Mouse (Mus musculus): ENCODE data around the gene Paqr7. TPM values are rescaled to one million over a fixed set of nuclear protein-coding genes. Genes with fewer than 3 reads are reported as not detected.
A peak's percentile ranks its signal among the peaks of the same experiment; 100 is the strongest.

Gene Paqr7
- total and polyA plus RNA-seq, 3 experiments: 0.19 to 2.4 TPM; not detected in 1

- peaks cover 9 to 14% of the 10 kb centered on the region in 2 experiments for H3K4me1 ChIP-seq (ENCODE audit: control insufficient read depth in 1 of 2, insufficient read depth in 2 of 2, low read length in 2 of 2)
- H3K9ac ChIP-seq (ENCODE audit: control insufficient read depth, low read depth, low read length, poor library complexity, severe bottlenecking): peak overlapping the region; percentile 94
- 0 out of 2 replicates have a peak, but pooled peaks have one; percentile 15 for TF ChIP-seq NRF1 (IDR thresholded peaks at IDR 0.05; ENCODE audit: insufficient read depth, low read depth, low read length, poor library complexity, severe bottlenecking)
- no peak for TF ChIP-seq MYC (IDR thresholded peaks at IDR 0.05; ENCODE audit: low read depth, low read length)
- TF ChIP-seq TCF12 (IDR thresholded peaks at IDR 0.05; ENCODE audit: low read depth, low read length): peak; percentile 26; the same call in 1 of the 2 replicates
- TF ChIP-seq MAZ (IDR thresholded peaks at IDR 0.05; ENCODE audit: low read depth, low read length): peak; percentile 35; the same call in 1 of the 2 replicates
- TF ChIP-seq GATA1 (IDR thresholded peaks at IDR 0.05; ENCODE audit: low read depth, low read length): 0 out of 2 replicates have a peak, but pooled peaks have one; percentile 19
- 0 out of 2 replicates have a peak, but pooled peaks have one; percentile 4 for TF ChIP-seq USF1 (IDR thresholded peaks at IDR 0.05; ENCODE audit: low read depth, low read length)
- peak; percentile 30; the same call in 1 of the 2 replicates for TF ChIP-seq HCFC1 (IDR thresholded peaks at IDR 0.05; ENCODE audit: low read depth, low read length)
- TF ChIP-seq MAX (IDR thresholded peaks at IDR 0.05; ENCODE audit: low read length): peak; percentile 69
- no peak for TF ChIP-seq EP300 (IDR thresholded peaks at IDR 0.05; ENCODE audit: low read depth in 1 of 2, low read length in 2 of 2)
- TF ChIP-seq MXI1 (IDR thresholded peaks at IDR 0.05; ENCODE audit: low read depth, low read length): peak; percentile 80
- peak; percentile 66 for TF ChIP-seq SIN3A (IDR thresholded peaks at IDR 0.05; ENCODE audit: low read length)
- H3K79me2 ChIP-seq (ENCODE audit: control insufficient read depth, insufficient read depth, low read length, poor library complexity): peaks cover 12% of the 10 kb centered on the region
- peak overlapping the region; percentile 88 to 93 for H3K4me3 ChIP-seq (ENCODE audit: control insufficient read depth in 1 of 2, insufficient read depth in 1 of 2, low read depth in 2 of 2, low read length in 2 of 2)
- no peaks in the 10 kb centered on the region for H3K9me3 ChIP-seq (replicated peaks; ENCODE audit: insufficient read depth, low read length)
- no peaks in the 10 kb centered on the region for H3K27me3 ChIP-seq (ENCODE audit: control insufficient read depth in 1 of 2, insufficient read depth in 2 of 2, low read length in 2 of 2)
- peak; percentile 84 for DNase-seq (ENCODE audit: low read depth, low spot score)
- peaks cover 0 to 7% of the 10 kb centered on the region in 2 experiments; a peak in 2 of 4 replicates for H3K36me3 ChIP-seq (ENCODE audit: control insufficient read depth in 1 of 2, insufficient read depth in 2 of 2, low read length in 2 of 2)
- peak overlapping the region; percentile 67 for H3K27ac ChIP-seq (ENCODE audit: control insufficient read depth, low read depth, low read length)
These were observed 37.8 kb downstream of the Paqr7 start for GRCm38 (mm10) chr4:134534124-134534886.

DNA sequence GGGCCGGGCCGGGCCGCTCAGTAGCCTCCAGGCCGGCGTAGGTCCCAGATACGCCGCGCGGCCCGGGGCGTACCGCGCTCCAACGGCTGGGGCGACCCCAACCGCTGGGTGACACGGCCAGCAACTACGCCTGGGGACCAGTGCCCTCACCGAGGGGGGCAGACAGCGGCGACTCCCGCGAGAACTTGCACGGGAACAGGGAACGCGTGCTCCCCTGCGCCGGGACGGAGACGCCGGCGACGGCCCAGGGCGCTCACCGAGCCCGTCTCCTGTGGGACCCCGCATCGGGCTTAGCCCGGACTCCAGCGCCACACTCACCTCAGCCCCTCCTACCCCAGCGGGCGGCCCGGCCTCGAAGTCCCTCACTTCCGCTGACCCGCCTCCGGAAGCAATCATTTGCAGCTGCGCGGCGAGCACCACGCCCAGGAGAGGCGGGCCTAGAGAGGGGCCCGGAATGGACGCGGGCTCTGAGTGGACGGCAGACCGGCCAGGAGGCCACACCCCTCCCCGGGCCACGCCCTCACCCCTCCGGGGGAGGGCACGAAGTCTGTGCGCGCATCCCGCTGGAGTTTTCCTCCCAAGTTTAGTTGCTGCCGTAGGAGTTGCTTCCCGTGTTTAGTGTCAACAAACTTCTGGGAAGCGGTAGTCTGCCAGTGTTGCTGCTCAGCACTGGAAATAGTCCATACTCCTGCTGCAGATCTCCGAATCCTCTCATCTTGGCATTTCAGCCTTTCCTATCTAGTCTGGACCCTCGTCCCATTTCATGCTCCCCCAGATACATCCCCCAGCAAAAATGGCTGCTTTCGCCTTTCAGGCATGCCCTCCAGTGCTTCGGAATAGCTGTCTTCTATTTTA is 38.7 kb downstream of the Paqr7 start, which contains the start of gene Mtfr1l:
Gene Mtfr1l (minus strand): TSS at position 456 of the 855 bp plus-strand sequence.
- H3K4me1 ChIP-seq (ENCODE audit: control insufficient read depth in 1 of 2, insufficient read depth in 2 of 2, low read length in 2 of 2): peaks cover 9 to 14% of the 10 kb centered on the region in 2 experiments
- H3K27ac ChIP-seq (ENCODE audit: control insufficient read depth, low read depth, low read length): peak within 1 kb of the TSS; percentile 67
- 0 out of 2 replicates have a peak, but pooled peaks have one; percentile 65 for TF ChIP-seq ZMIZ1 (IDR thresholded peaks at IDR 0.05; ENCODE audit: low read depth, low read length)
- TF ChIP-seq USF2 (IDR thresholded peaks at IDR 0.05; ENCODE audit: borderline replicate concordance in 1 of 2, insufficient read depth in 1 of 2, low read depth in 1 of 2, low read length in 2 of 2): no peak
- peak; percentile 85 for TF ChIP-seq ELF1 (IDR thresholded peaks at IDR 0.05; ENCODE audit: low read depth, low read length)
- no peak for TF ChIP-seq ZNF384 (IDR thresholded peaks at IDR 0.05; ENCODE audit: low read depth, low read length)
- TF ChIP-seq TCF12 (IDR thresholded peaks at IDR 0.05; ENCODE audit: low read depth, low read length): peak; percentile 25; the same call in 1 of the 2 replicates
- TF ChIP-seq POLR2AphosphoS5 (IDR thresholded peaks at IDR 0.05; ENCODE audit: borderline replicate concordance, low read depth, low read length): no peak
- no peak for TF ChIP-seq TAL1 (IDR thresholded peaks at IDR 0.05; ENCODE audit: low read length)
- no peak for TF ChIP-seq SMC3 (IDR thresholded peaks at IDR 0.05; ENCODE audit: low read depth, low read length)
- no peak for TF ChIP-seq BHLHE40 (IDR thresholded peaks at IDR 0.05; ENCODE audit: borderline replicate concordance, low read depth, low read length)
- no peak for TF ChIP-seq EP300 (IDR thresholded peaks at IDR 0.05; ENCODE audit: low read depth in 1 of 2, low read length in 2 of 2)
- no peak for TF ChIP-seq TBP (IDR thresholded peaks at IDR 0.05; ENCODE audit: low read depth, low read length)
- no peak for TF ChIP-seq GABPA (IDR thresholded peaks at IDR 0.05; ENCODE audit: low read depth, low read length)
- TF ChIP-seq MEF2A (IDR thresholded peaks at IDR 0.05; ENCODE audit: extremely low read depth, insufficient replicate concordance, low read depth, low read length, poor library complexity, severe bottlenecking): no peak
- TF ChIP-seq SIN3A (IDR thresholded peaks at IDR 0.05; ENCODE audit: low read length): no peak; the same call in 1 of the 2 replicates
- TF ChIP-seq MAZ (IDR thresholded peaks at IDR 0.05; ENCODE audit: low read depth, low read length): peak; percentile 89
- peak; percentile 63 to 77 for TF ChIP-seq POLR2A (IDR thresholded peaks at IDR 0.05; ENCODE audit: control insufficient read depth in 1 of 2, insufficient read depth in 1 of 2, low read depth in 1 of 2, low read length in 2 of 2, poor library complexity in 1 of 2)
- TF ChIP-seq JUND (IDR thresholded peaks at IDR 0.05; ENCODE audit: low read depth, low read length): no peak
- no peak for TF ChIP-seq RCOR1 (IDR thresholded peaks at IDR 0.05; ENCODE audit: low read depth, low read length)
- TF ChIP-seq POLR2AphosphoS2 (IDR thresholded peaks at IDR 0.05; ENCODE audit: low read length): peak; percentile 76; the same call in 1 of the 2 replicates

More for the DNA sequence above, 38.7 kb downstream of the Paqr7 start, which contains the start of gene Mtfr1l:
- Histone ChIP-seq H3K9ac (ENCODE audit: control insufficient read depth, low read depth, low read length, poor library complexity, severe bottlenecking) (peak within 1 kb of the TSS; percentile 94), H3K79me2 (ENCODE audit: control insufficient read depth, insufficient read depth, low read length, poor library complexity) (peaks cover 12% of the 10 kb centered on the region), H3K9me3 (replicated peaks; ENCODE audit: insufficient read depth, low read length) (no peaks in the 10 kb centered on the region), H3K4me3 (ENCODE audit: control insufficient read depth in 1 of 2, insufficient read depth in 1 of 2, low read depth in 2 of 2, low read length in 2 of 2) (peak within 1 kb of the TSS; percentile 88 to 93), H3K36me3 (ENCODE audit: control insufficient read depth in 1 of 2, insufficient read depth in 2 of 2, low read length in 2 of 2) (peaks cover 0 to 7% of the 10 kb centered on the region in 2 experiments; a peak in 2 of 4 replicates), H3K27me3 (ENCODE audit: control insufficient read depth in 1 of 2, insufficient read depth in 2 of 2, low read length in 2 of 2) (no peaks in the 10 kb centered on the region)
- DNase-seq (ENCODE audit: low read depth, low spot score): peak; percentile 98

Measured in MEL (cell line).